Mouse (Mus musculus) midbrain, embryonic 10.5 days (tissue): ENCODE data around the gene Mroh2a. TPM values are rescaled to one million over a fixed set of nuclear protein-coding genes. Genes with fewer than 3 reads are reported as not detected.

Source experiments
- DNase-seq: peaks from one replicate; pipeline ENCODE4 v3.0.0-alpha.2; 2017; ENCODE audit warnings: low spot score
- H3K27ac ChIP-seq: fragments of 300-500 bp; sonication (generic); replicated peaks from 2 replicates; pipeline ENCODE4 v1.5.1; 2016; ENCODE audit warnings: mild to moderate bottlenecking
- H3K27me3 ChIP-seq: fragments of 300-500 bp; sonication (generic); 2 replicates; pipeline ENCODE4 v1.6.1; 2016; ENCODE audit warnings: low read depth, mild to moderate bottlenecking; ENCODE audit not compliant: poor library complexity, severe bottlenecking
- H3K36me3 ChIP-seq: fragments of 300-500 bp; sonication (generic); 2 replicates; pipeline ENCODE4 v1.6.1; 2016; ENCODE audit warnings: mild to moderate bottlenecking, moderate library complexity
- H3K4me1 ChIP-seq: fragments of 300-500 bp; sonication (generic); 2 replicates; pipeline ENCODE4 v1.6.1; 2016
- H3K4me3 ChIP-seq: fragments of 300-500 bp; sonication (generic); 2 replicates; pipeline ENCODE4 v1.5.1; 2016; ENCODE audit warnings: mild to moderate bottlenecking, moderate library complexity
- H3K9me3 ChIP-seq: fragments of 300-500 bp; sonication (generic); replicated peaks from 2 replicates; pipeline ENCODE4 v1.6.1; 2016; ENCODE audit warnings: mild to moderate bottlenecking
- WGBS: fragments of 180-500 bp; shearing (Covaris S2); methylation state at CpG from one replicate; pipeline ENCODE4 v1.1.7; 2016; 5-methylcytosine and 5-hydroxymethylcytosine counted together
- polyA plus RNA-seq: library from polyadenylated mRNA; unstranded; fragments of >200 nt; fragmentation: Nextera tagmentation; extraction: Ambion mirVana; gene quantifications from 2 replicates; pipeline ENCODE4 v1.2.1, GENCODE M21; 2016

Mroh2a gene
- polyA plus RNA-seq, 1 experiment from 2014 or later = 0.91 TPM

DNA sequence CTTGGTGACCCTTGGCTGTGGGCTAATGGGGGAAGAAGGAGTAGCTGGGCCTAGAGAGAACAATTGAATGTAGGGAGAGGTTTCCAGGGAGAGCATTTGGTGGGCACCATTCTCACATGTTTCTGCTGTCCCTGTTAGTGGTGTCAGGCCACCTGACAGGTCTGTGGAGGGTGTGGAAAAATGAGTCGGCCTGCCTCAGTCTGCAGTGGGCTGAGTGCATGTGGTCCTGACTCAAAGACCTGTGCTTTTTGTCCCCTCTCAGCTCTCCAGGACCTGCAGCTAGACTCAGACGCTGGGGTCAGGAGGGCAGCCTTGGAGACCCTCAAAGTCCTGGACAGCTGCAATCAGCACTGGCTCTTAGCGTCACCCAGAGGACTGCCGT is 32.8 kb downstream of the Mroh2a start:
- Histone ChIP-seq H3K27me3 (no peaks in the 10 kb centered on the region), H3K9me3 (peaks cover 99% of the 10 kb centered on the region), H3K4me1 (no peaks in the 10 kb centered on the region), H3K4me3 (no peak overlapping the region), H3K36me3 (peaks cover 54% of the 10 kb centered on the region), H3K27ac (no peak overlapping the region)
- 81% methylated on average over 4 of the region's 4 CpGs for WGBS
- DNase-seq = no peak

DNA sequence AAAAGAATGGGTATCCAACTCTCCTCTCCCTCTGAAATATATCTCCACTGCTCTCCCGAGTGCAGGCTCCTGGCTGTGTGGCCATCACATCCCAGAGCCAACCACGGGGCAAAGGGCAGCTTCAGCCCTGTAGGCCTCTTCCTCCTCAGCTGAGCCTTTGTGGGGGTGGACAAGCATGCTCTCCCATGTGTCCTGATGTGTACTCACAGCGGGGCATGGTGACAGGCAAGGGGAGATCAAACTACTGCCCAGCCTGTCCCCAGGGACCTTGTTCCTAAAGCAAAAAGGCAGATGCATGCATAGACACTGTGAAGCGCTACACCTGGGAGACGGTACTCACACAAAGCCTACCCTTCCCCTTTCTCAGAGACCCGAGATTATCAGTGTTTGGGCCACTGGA is 33.3 kb downstream of the Mroh2a start:
- no peaks in the 10 kb centered on the region for H3K27me3 ChIP-seq
- H3K9me3 ChIP-seq = peaks cover 99% of the 10 kb centered on the region
- no peaks in the 10 kb centered on the region for H3K4me1 ChIP-seq
- DNase-seq = no peak
- no peak overlapping the region for H3K27ac ChIP-seq
- 87% methylated on average over 6 of the region's 6 CpGs for WGBS
- peaks cover 59% of the 10 kb centered on the region for H3K36me3 ChIP-seq
- H3K4me3 ChIP-seq = no peak overlapping the region

DNA sequence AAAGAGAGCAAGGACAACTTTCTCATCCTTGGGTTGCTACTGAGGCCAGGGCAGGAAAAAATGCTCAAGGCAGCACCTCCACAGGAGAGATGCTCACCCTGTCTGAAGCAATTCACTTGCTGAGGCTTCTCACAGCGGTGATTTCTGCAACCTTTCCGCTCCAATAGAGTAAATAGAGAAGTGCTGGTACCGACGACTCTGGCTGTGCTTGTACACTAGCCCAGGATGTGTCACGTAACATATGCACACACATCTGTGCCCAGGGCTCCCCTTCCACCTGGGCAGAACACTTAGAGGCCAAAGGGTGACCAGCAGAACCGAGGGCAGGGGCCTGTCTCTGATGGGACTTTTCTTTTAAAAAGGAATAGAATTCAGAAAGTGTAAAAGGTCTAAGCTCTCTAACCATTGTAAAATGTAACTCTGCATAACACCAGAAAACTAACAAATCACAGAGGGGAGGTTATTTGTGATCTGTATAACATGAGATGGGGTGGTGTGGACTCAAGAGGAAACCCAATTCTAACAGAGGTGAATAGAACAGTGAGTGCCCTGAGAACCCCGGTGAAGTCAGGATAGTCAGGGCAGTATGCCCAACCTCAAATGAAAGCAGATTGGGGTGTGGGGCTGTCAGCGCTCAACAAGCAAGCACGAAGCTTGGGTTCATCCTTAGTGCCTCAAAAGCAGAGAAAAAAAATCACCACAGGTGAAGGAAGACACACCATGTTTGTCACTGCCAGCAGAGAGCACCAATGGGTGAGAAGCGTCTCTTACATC is 34.0 kb downstream of the Mroh2a start:
- H3K27ac ChIP-seq = no peak overlapping the region
- DNase-seq = no peak
- WGBS = 85% methylated on average over 10 of the region's 10 CpGs
- peaks cover 99% of the 10 kb centered on the region for H3K9me3 ChIP-seq
- no peaks in the 10 kb centered on the region for H3K27me3 ChIP-seq
- no peak overlapping the region for H3K4me3 ChIP-seq
- peaks cover 66% of the 10 kb centered on the region for H3K36me3 ChIP-seq
- no peaks in the 10 kb centered on the region for H3K4me1 ChIP-seq

DNA sequence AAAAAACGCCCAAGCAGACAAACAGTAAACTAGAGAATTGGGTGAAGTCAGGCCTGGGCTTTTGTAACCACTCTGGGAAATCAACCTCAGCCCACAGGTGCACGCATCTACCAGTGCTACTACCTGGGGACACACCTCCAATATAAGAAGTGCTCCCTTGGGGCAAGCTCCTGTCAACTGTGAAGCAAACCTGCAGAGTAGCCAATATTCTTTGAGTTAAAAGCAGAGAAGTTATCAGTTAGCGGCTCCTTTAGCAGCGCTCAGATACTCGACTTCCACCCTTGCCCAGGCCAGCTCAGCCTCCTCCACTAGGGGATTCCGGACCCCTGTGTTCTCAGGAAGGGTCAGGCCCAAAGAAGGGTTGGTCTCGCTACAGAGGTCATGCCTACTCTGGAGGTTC is 34.9 kb downstream of the Mroh2a start:
- 89% methylated on average over 7 of the region's 7 CpGs for WGBS
- DNase-seq = no peak
- no peaks in the 10 kb centered on the region for H3K27me3 ChIP-seq
- H3K27ac ChIP-seq = no peak overlapping the region
- H3K4me1 ChIP-seq = no peaks in the 10 kb centered on the region
- H3K9me3 ChIP-seq = peaks cover 98% of the 10 kb centered on the region
- H3K4me3 ChIP-seq = no peak overlapping the region
- peaks cover 75% of the 10 kb centered on the region for H3K36me3 ChIP-seq

DNA sequence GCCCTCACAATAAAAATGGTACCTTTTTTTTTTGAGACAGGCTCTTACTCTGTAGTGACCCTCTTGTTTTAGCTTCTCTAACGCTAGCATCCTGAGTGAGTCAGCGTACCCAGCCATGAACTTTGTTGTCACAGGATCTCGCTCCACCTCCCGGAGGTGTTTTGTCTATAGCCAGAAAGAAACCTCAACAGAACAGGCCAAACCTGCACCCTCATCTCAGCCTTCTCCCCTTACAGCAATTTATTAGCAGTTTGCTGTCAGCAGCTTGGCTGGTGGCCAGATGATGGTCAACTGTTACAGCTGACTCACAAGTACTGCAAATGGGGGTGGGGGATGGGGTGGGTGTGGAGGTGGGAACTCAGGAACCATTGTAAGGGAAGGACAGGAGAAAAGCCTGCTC is 35.5 kb downstream of the Mroh2a start:
- Histone ChIP-seq H3K27me3 (no peaks in the 10 kb centered on the region), H3K4me1 (no peaks in the 10 kb centered on the region), H3K36me3 (peaks cover 81% of the 10 kb centered on the region), H3K4me3 (no peak overlapping the region), H3K9me3 (peaks cover 97% of the 10 kb centered on the region), H3K27ac (no peak overlapping the region)
- no peak for DNase-seq
- 94% methylated on average over 4 of the region's 4 CpGs for WGBS

DNA sequence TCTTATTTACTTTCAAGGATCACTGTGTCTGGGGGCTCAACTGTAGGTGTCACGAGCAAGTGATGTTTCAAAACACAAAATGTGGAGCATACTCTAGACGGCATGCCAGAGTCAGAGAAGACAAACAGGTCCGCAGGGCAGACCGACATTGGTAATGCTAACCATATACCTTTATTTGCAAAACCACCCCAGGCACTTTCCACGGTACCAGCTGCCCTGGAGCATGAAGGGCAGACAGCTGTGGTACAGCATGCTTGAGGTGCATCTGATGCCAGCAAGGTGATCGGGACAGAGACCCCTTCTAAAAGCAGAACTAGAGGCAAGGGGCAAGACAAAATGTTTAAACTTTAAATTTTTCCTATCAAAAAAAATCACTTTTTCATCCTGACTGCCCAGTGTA is 36.2 kb downstream of the Mroh2a start:
- no peak overlapping the region for H3K4me3 ChIP-seq
- DNase-seq = no peak
- H3K4me1 ChIP-seq = no peaks in the 10 kb centered on the region
- H3K27me3 ChIP-seq = no peaks in the 10 kb centered on the region
- WGBS = 79% methylated on average over 6 of the region's 6 CpGs
- H3K9me3 ChIP-seq = peaks cover 94% of the 10 kb centered on the region
- no peak overlapping the region for H3K27ac ChIP-seq
- H3K36me3 ChIP-seq = peaks cover 88% of the 10 kb centered on the region

DNA sequence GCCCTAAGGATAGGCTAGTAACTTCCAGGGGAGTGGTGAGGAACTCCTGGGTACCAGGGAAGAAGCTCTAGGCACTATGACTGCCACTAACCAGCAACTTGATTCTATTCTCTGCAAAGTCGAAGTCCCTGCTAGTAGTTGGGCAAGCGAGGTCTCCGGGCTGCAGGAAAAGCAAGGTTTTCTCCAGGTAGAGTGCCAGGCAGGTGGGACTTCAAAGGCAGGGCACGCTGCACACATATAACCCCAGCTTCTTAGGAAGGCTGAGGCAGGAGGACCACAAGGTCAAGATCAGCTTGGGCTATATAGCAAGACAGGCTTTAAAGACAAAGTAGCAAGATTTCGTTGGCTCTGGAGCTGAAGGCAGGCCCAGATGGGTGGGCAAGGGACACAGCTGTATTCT is 37.0 kb downstream of the Mroh2a start:
- Histone ChIP-seq H3K9me3 (peaks cover 90% of the 10 kb centered on the region), H3K36me3 (peaks cover 96% of the 10 kb centered on the region)

DNA sequence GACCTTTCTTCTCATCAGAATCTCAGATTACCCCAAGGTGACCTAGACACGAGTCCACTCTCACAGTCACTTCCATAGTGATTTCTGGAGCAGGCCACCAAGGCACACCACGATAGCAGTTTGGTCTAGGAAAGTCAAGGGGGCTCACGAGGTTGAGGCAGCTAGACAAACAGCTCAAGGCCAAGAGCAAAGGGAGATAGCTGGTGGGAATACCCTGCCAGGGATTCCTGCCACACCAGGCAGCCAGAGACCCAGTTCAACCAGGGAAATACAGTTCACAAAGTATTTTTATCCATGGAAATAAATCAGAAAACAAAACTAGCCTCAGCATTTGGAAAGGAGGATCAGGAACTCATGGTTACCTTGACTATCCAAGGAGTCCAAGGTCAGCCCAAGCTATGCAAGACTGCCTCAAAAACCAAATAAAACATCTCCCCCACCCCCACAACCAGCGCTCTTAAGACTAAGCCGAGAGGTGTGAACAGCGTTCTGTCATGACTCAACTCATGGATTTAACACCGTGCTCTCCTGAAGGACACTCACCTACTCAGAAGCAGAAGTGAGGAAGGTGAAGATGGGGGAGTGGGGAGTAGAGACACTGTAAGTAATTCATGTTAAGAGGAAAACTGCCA is 37.6 kb downstream of the Mroh2a start:
- peaks cover 100% of the 10 kb centered on the region for H3K36me3 ChIP-seq
- no peak for DNase-seq
- 87% methylated on average over 7 of the region's 7 CpGs for WGBS
- peaks cover 87% of the 10 kb centered on the region for H3K9me3 ChIP-seq
- H3K27me3 ChIP-seq = no peaks in the 10 kb centered on the region
- no peaks in the 10 kb centered on the region for H3K4me1 ChIP-seq
- no peak overlapping the region for H3K27ac ChIP-seq
- H3K4me3 ChIP-seq = no peak overlapping the region

More for the DNA sequence above, 37.0 kb downstream of the Mroh2a start:
- WGBS = 92% methylated on average over 5 of the region's 5 CpGs
- Histone ChIP-seq H3K27ac (no peak overlapping the region), H3K27me3 (no peaks in the 10 kb centered on the region), H3K4me3 (no peak overlapping the region), H3K4me1 (no peaks in the 10 kb centered on the region)
- DNase-seq = no peak

DNA sequence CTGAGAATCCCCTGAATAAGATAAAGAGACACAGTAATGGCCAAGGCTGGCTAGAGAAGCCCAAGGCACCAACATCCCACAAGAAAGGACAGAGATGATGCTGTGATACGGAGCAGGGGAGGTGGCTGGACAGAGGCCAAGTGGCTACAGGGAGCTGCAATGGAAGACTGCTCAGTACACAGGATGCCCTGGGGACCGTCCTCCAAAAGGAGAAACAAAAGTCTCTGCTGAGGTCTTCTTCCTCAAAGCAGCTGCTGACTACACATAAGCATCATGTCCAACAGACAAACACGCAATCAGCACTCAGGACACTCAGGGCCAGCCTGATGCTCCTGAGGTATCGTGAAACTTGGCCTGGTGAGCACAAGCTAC is 38.1 kb downstream of the Mroh2a start:
- H3K4me1 ChIP-seq = no peaks in the 10 kb centered on the region
- DNase-seq = no peak
- 79% methylated on average over 4 of the region's 4 CpGs for WGBS
- H3K9me3 ChIP-seq = peaks cover 82% of the 10 kb centered on the region
- peaks cover 100% of the 10 kb centered on the region for H3K36me3 ChIP-seq
- no peaks in the 10 kb centered on the region for H3K27me3 ChIP-seq
- H3K4me3 ChIP-seq = no peak overlapping the region
- no peak overlapping the region for H3K27ac ChIP-seq

DNA sequence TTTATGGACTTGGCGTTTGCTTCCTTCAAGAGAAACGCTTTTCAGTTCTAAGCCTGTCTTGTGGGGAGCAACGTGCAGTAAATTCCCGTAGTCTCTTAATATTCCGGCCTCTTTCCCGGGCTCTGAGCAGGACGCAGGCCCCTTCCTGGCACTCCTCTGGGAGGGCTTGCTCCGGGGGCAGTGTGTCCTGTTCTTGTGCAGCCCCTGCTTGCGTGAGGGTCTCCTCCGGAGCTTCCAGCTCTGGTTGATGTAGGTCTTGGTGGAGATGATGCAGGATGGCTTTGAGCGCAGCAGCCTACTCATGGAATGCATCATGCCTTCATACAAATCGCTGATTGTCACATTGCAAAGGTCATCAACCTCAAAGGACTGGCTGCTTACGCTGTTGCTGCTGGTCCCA is 39.3 kb downstream of the Mroh2a start:
- no peaks in the 10 kb centered on the region for H3K27me3 ChIP-seq
- peaks cover 96% of the 10 kb centered on the region for H3K36me3 ChIP-seq
- H3K4me1 ChIP-seq = no peaks in the 10 kb centered on the region
- H3K9me3 ChIP-seq = peaks cover 69% of the 10 kb centered on the region
- no peak overlapping the region for H3K4me3 ChIP-seq
- no peak overlapping the region for H3K27ac ChIP-seq
- no peak for DNase-seq
- WGBS = 90% methylated on average over 13 of the region's 13 CpGs

DNA sequence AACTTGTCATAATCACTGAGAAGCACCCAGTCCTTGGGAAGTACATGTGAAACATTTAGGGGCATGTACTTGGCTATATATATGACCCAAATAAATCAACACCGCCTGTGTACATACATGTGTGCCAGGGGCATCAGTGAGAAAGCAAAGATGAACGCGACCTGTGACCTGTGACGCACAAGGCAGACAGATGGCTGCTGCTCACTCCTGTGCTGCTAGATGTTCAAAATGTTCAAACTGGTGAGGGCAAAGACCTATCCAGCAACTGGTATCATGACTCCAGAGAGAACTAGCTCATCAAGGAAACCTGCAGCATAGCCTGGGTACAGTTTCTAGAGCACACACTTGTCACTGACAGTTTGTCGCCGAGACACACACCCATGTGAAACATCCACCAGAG is 40.7 kb downstream of the Mroh2a start:
- H3K27me3 ChIP-seq = no peaks in the 10 kb centered on the region
- H3K27ac ChIP-seq = no peak overlapping the region
- peaks cover 96% of the 10 kb centered on the region for H3K36me3 ChIP-seq
- peaks cover 61% of the 10 kb centered on the region for H3K9me3 ChIP-seq
- no peak overlapping the region for H3K4me3 ChIP-seq
- H3K4me1 ChIP-seq = no peaks in the 10 kb centered on the region
- DNase-seq = no peak
- 95% methylated on average over 6 of the region's 6 CpGs for whole genome bisulfite sequencing

DNA sequence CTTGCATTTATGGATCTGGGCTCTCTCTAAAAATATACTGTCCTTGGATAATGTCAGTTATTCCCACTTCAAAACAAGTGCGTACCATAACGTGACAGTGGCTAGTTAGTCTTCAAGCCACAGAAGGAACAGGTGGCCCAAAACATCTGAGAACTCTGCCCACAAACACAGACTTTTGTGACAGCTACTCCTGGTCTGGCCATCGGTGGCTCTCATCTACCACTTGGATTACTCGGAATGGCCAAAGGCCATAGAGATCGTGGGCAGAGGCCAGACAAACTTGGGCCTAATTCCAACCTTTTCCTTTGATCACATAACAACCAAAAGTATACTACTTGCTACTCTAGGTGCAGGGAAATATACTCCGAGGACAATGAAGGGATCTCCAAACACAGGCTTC is 41.3 kb downstream of the Mroh2a start:
- H3K4me1 ChIP-seq = no peaks in the 10 kb centered on the region
- H3K36me3 ChIP-seq = peaks cover 96% of the 10 kb centered on the region
- H3K4me3 ChIP-seq = no peak overlapping the region
- H3K9me3 ChIP-seq = peaks cover 58% of the 10 kb centered on the region
- DNase-seq = no peak
- WGBS = 88% methylated on average over 6 of the region's 6 CpGs
- H3K27ac ChIP-seq = no peak overlapping the region
- H3K27me3 ChIP-seq = no peaks in the 10 kb centered on the region

DNA sequence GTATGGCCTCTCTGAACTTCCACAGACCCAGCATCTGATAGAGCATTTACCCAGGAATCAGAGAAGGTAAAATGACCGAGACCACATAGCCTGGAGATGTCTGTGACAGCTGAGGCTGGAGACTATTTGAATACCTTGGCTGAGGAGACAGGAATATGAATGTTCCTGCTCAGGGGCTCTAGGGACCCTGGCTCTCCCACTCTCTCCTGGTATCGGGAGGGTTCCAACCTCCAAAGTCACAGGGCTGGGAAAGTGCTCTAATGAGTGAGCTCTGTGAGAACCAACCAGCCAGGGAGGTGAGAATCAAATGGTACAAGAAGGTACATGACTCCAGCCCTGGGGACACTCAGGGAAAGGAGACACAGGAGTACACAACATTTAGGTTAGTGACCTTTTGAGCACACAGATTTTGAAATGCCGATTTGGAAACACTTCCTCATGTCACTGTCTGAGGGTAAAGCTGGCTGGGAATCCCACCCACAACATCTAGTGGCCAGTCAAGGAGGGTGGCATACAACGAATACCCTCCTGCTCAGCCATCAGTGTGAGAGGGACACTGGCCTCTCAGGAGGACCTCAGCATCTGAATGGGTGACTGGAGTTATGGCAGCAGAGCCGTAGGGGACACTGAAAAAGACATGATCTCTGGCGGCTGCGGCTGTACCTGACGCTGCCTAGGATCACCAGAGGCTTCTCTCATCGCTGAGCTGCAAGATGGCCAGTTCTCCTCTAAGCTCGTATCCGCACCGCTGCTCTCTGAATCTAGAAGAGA is 42.9 kb downstream of the Mroh2a start:
- Histone ChIP-seq H3K27me3 (no peaks in the 10 kb centered on the region), H3K36me3 (peaks cover 96% of the 10 kb centered on the region), H3K27ac (no peak overlapping the region), H3K4me3 (no peak overlapping the region), H3K4me1 (no peaks in the 10 kb centered on the region), H3K9me3 (peaks cover 41% of the 10 kb centered on the region)
- no peak for DNase-seq
- WGBS = 89% methylated on average over 12 of the region's 12 CpGs
